Comparison of ENCODE assay signal across 19 mouse cellular contexts in the genomic region with DNA sequence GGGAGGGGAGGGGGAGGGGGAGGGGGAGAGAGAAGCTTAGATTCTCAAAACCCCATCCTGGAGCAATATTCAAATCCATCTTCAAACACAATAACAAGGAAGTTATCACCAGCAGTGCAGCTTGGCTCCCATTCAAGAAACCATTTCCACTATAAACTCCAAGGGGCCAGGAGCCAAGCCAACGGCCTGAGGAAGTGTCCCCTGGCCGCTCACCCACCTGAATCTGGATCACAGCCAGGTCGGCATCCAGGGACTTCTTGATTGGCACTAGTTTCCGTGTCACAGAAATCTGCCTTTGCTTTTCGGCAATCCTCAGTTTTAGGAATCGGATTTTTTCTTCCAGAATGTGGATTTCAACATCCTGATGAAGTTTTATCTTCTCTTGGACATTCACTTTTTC.
A peak's percentile ranks its signal among the peaks of the same experiment; 100 is the strongest.
DNase-seq lines count a peak whose midpoint lies in the region; ATAC-seq lines count a peak whose summit lies in the region.
"Had no signal": no experiment of that assay in that cellular context is flagged by ENCODE, and none has a peak within 500 bp of the region (broad histone marks: within the 10 kb centered on the region; RNA-seq: fewer than 3 reads in every experiment).

No protein-coding gene starts in this region.

- 64% methylated on average over 6 of the region's 6 CpGs for WGBS in kidney, embryonic 16.5 days

- H3K27ac ChIP-seq in kidney, embryonic 16.5 days (ENCODE audit: low read length), result no peak overlapping the region
- H3K27ac ChIP-seq: embryonic facial prominence, embryonic 15.5 days; forebrain, embryonic 15.5 days; layer of hippocampus, adult 2 months; macrophage; midbrain, embryonic 15.5 days; neural tube, embryonic 12.5 days had no signal

- DNase-seq in adrenal gland, postnatal 10 days, result peak; percentile 48
- DNase-seq in adrenal gland, adult 2 months, result no peak
- DNase-seq in gastrocnemius, postnatal 25 days, result peak; percentile 20
- no peak for DNase-seq in gastrocnemius, adult 18-20 months (ENCODE audit: low spot score)
- peak; percentile 55 for DNase-seq in kidney, postnatal 14 days
- DNase-seq in ovary, postnatal 36 days (ENCODE audit: low spot score), result peak; percentile 38
- DNase-seq in ovary, postnatal 10 days (ENCODE audit: low spot score), result no peak
- DNase-seq: right cerebral cortex, adult 18-20 months had no signal

- H3K9me3 ChIP-seq in kidney, embryonic 16.5 days (ENCODE audit: low read length), result no peaks in the 10 kb centered on the region
- H3K9me3 ChIP-seq: embryonic facial prominence, embryonic 15.5 days; forebrain, embryonic 15.5 days; midbrain, embryonic 15.5 days; neural tube, embryonic 12.5 days had no signal

- no peak overlapping the region for H3K9ac ChIP-seq in kidney, embryonic 16.5 days (replicated peaks; ENCODE audit: low read length)
- H3K9ac ChIP-seq: embryonic facial prominence, embryonic 15.5 days; forebrain, embryonic 15.5 days; midbrain, embryonic 15.5 days; neural tube, embryonic 12.5 days had no signal

- no peaks in the 10 kb centered on the region for H3K36me3 ChIP-seq in kidney, embryonic 16.5 days (ENCODE audit: insufficient read depth, low read length)
- H3K36me3 ChIP-seq: embryonic facial prominence, embryonic 15.5 days; forebrain, embryonic 15.5 days; midbrain, embryonic 15.5 days; neural tube, embryonic 12.5 days had no signal

- no peak overlapping the region for H3K4me3 ChIP-seq in kidney, embryonic 16.5 days (ENCODE audit: low read length)
- H3K4me3 ChIP-seq: embryonic facial prominence, embryonic 15.5 days; forebrain, embryonic 15.5 days; layer of hippocampus, adult 2 months; midbrain, embryonic 15.5 days; neural tube, embryonic 12.5 days had no signal

- 0 out of 2 replicates have a peak, but pooled peaks cover 4% of the 10 kb centered on the region for H3K4me1 ChIP-seq in kidney, embryonic 16.5 days (ENCODE audit: insufficient read depth, low read length)
- H3K4me1 ChIP-seq: embryonic facial prominence, embryonic 15.5 days; midbrain, embryonic 15.5 days; neural tube, embryonic 12.5 days had no signal

- no peak overlapping the region for H3K4me2 ChIP-seq in kidney, embryonic 16.5 days (replicated peaks; ENCODE audit: low read depth, low read length)
- H3K4me2 ChIP-seq: embryonic facial prominence, embryonic 15.5 days; forebrain, embryonic 15.5 days; liver, embryonic 11.5 days; midbrain, embryonic 15.5 days; neural tube, embryonic 12.5 days had no signal

- no peak for ATAC-seq in kidney, embryonic 16.5 days (ENCODE audit: low FRiP score, low TSS enrichment)
- ATAC-seq: activated CD4-positive, CD25-positive, alpha-beta regulatory T cell, adult 4 months; forebrain, embryonic 15.5 days; inflammation-experienced regulatory T-cells, adult 6 months; midbrain, embryonic 15.5 days had no signal

- no peaks in the 10 kb centered on the region for H3K27me3 ChIP-seq in kidney, embryonic 16.5 days (ENCODE audit: insufficient read depth, low read length)
- H3K27me3 ChIP-seq: CH12.LX; embryonic facial prominence, embryonic 15.5 days; forebrain, embryonic 15.5 days; midbrain, embryonic 15.5 days; neural tube, embryonic 12.5 days had no signal

Comparison
In these comparisons a context has a peak if more than half of its experiments do, and no peak if none do; other contexts are left out.
1. DNase-seq: peak in adrenal gland, postnatal 10 days (single experiment), gastrocnemius, postnatal 25 days (single experiment), kidney, postnatal 14 days (single experiment) and ovary, postnatal 36 days (single experiment); none in adrenal gland, adult 2 months (single experiment), gastrocnemius, adult 18-20 months (single experiment) and ovary, postnatal 10 days (single experiment).